Mouse (Mus musculus) embryonic facial prominence, embryonic 11.5 days (tissue): ENCODE measurements around the gene Rpl29. TPM values are rescaled to one million over a fixed set of nuclear protein-coding genes. Genes with fewer than 3 reads are reported as not detected.

ENCODE experiments used
- ATAC-seq: fragments of 200-750 bp; cut with Nextera tagmentation; replicated peaks from 2 replicates; pipeline ENCODE4 v1.8.0; 2017; ENCODE audit warnings: low read depth; ENCODE audit not compliant: insufficient number of reproducible peaks, low FRiP score, low TSS enrichment
- DNase-seq: peaks from one replicate; pipeline ENCODE4 v3.0.0-alpha.2; 2015; ENCODE audit warnings: low spot score
- H3K27ac ChIP-seq: fragments of 300-500 bp; sonication (generic); replicated peaks from 2 replicates; pipeline ENCODE4 v1.5.1; 2014; ENCODE audit warnings: mild to moderate bottlenecking, low read depth, low read length, control low read depth
- H3K27me3 ChIP-seq: fragments of 300-500 bp; sonication (generic); 2 replicates; pipeline ENCODE4 v1.6.1; 2014; ENCODE audit warnings: mild to moderate bottlenecking, low read length, moderate library complexity, mixed read lengths; ENCODE audit not compliant: control insufficient read depth, insufficient read depth
- H3K36me3 ChIP-seq: fragments of 300-500 bp; sonication (generic); replicated peaks from 2 replicates; pipeline ENCODE4 v1.6.1; 2014; ENCODE audit warnings: low read depth, mild to moderate bottlenecking, low read length, moderate library complexity, mixed read lengths; ENCODE audit not compliant: control insufficient read depth, insufficient read depth
- H3K4me1 ChIP-seq: fragments of 300-500 bp; sonication (generic); 2 replicates; pipeline ENCODE4 v1.6.1; 2014; ENCODE audit warnings: low read length, mixed read lengths; ENCODE audit not compliant: control insufficient read depth, insufficient read depth
- H3K4me2 ChIP-seq: fragments of 300-500 bp; sonication (generic); 2 replicates; pipeline ENCODE4 v1.6.1; 2014; ENCODE audit warnings: low read depth, mild to moderate bottlenecking, control low read depth, low read length, moderate library complexity
- H3K4me3 ChIP-seq: fragments of 300-500 bp; sonication (generic); 2 replicates; pipeline ENCODE4 v1.5.1; 2014; ENCODE audit warnings: low read depth, low read length, control low read depth
- H3K9ac ChIP-seq: fragments of 300-500 bp; sonication (generic); replicated peaks from 2 replicates; pipeline ENCODE4 v1.6.1; 2014; ENCODE audit warnings: mild to moderate bottlenecking, control low read depth, low read length
- H3K9me3 ChIP-seq: fragments of 300-500 bp; sonication (generic); replicated peaks from 2 replicates; pipeline ENCODE4 v1.6.1; 2016; ENCODE audit warnings: mild to moderate bottlenecking, low read length, inconsistent platforms, mixed read lengths; ENCODE audit not compliant: control insufficient read depth
- WGBS: fragments of 180-500 bp; shearing (Covaris S2); extraction: QIAGEN DNeasy Blood & Tissue Kit; methylation state at CpG from one replicate; pipeline ENCODE4 v1.1.7; 2014; 5-methylcytosine and 5-hydroxymethylcytosine counted together
- polyA plus RNA-seq: library from polyadenylated mRNA; unstranded; fragments of >200 nt; fragmentation: Nextera tagmentation; extraction: Ambion mirVana; gene quantifications from 2 replicates; pipeline ENCODE4 v1.2.1, GENCODE M21; 2014

Gene Rpl29
- polyA plus RNA-seq, 1 experiment from 2014 or later = 1,040 TPM

DNA sequence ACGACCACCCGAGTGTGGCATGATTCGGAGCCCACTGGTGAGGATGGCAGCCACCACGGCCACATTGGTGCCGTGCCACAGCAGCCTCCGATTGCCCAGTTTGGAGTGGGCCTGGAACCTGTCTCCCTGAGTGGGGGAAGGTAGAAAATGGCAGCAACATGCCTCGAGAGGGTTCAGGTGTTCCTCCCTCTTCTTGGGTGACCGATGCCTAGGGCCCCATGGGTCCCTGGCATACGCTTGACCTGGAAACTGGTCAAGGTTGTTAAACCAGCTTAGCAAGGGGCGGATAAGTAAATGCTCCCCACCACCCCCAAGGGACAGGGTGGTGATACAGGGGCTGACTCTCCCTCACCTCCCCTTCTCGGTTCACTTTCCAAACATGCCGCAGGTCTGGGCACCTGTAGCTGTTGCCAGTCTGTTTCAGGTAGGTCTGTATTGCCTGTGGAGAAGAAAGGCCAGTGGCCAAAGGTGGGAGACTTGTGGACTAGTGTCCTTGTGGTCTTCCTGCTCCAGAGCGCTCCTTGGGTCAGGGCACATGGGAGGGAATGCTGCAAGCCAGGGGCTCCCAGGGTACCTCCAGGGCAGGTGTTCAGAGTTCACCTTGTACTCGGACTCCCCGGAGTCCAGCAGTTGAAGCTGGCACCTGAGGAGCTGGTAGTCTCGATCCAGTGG lies 44.0 kb downstream of the Rpl29 start:
- Histone ChIP-seq H3K4me3 (no peak overlapping the region), H3K36me3 (no peaks in the 10 kb centered on the region), H3K4me1 (peaks cover 10% of the 10 kb centered on the region), H3K27ac (no peak overlapping the region), H3K4me2 (no peak overlapping the region), H3K27me3 (no peaks in the 10 kb centered on the region), H3K9me3 (no peaks in the 10 kb centered on the region), H3K9ac (no peak overlapping the region)
- DNase-seq = no peak
- 93% methylated on average over 16 of the region's 16 CpGs for WGBS
- no peak for ATAC-seq

DNA sequence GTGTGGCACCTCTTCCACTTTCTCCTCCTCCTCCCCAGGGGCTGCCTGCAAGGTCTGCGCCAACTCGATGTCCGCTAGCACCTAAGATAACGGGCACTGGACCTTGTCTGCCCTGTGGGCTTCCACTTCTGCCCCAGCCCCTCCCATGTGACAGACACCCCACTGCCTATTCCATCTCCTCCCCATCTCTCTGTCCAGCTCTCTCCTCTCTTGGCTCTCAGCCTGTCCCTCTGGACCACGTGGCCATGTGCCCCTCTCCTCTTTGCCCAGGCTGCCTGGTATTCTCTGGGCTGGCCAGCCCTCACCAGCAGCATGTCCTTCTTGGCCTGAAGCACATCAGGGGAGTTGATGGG lies 44.5 kb downstream of the Rpl29 start:
- ATAC-seq = no peak
- Histone ChIP-seq H3K27ac (no peak overlapping the region), H3K4me1 (peaks cover 10% of the 10 kb centered on the region), H3K9me3 (no peaks in the 10 kb centered on the region), H3K27me3 (no peaks in the 10 kb centered on the region), H3K36me3 (no peaks in the 10 kb centered on the region), H3K9ac (peak overlapping the region; percentile 32; the same call in 1 of the 2 replicates), H3K4me2 (no peak overlapping the region), H3K4me3 (no peak overlapping the region)
- no peak for DNase-seq
- WGBS = 69% methylated on average over 5 of the region's 5 CpGs

DNA sequence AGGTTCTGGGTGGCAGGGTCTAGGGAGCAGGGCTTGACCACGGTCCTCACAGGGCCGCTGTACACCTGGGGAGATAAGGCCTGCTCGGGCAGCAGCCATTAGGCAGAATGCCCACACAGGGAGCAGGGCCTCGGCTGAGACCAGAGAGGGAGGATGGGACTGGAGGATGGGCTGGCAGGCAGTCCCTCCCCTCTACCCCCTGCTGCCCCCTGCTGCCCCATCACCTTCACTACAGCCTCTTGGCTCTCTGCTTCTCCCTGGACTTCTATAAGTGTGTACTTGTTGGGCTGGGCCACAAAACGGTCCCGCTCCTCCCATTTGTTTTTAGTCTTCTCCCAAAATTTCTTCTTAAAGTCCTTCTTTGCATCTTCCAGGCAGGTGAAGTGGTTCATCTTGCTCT lies 45.2 kb downstream of the Rpl29 start:
- no peaks in the 10 kb centered on the region for H3K9me3 ChIP-seq
- H3K9ac ChIP-seq = peak overlapping the region; percentile 32
- H3K27me3 ChIP-seq = no peaks in the 10 kb centered on the region
- peak overlapping the region; percentile 29; the same call in 1 of the 2 replicates for H3K4me2 ChIP-seq
- 3% methylated on average over 6 of the region's 6 CpGs for WGBS
- DNase-seq = peak; percentile 75
- H3K27ac ChIP-seq = no peak overlapping the region
- H3K4me3 ChIP-seq = no peak overlapping the region
- H3K36me3 ChIP-seq = no peaks in the 10 kb centered on the region
- no peak; the same call in 1 of the 2 replicates for ATAC-seq
- H3K4me1 ChIP-seq = peaks cover 10% of the 10 kb centered on the region

DNA sequence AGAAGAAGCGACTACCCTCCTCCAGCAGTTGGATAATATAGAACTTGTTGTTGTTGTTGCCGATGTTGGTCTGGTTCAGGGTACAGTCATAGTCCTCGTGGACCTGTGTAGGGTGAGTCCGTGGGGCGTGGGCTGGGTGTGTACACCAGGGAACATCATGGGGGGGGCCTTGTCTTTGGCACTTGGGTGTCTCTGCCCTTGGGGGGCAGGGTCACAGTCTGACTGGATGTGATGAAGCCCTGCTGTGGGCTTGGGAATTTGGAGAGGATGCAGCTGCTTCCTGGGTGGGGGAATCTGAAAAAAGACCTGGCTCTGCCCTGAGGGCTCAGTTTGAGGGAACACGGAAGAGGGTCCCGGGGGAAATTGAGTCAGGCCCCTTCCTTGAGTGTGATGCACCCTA lies 45.8 kb downstream of the Rpl29 start:
- Histone ChIP-seq H3K4me3 (no peak overlapping the region), H3K27me3 (no peaks in the 10 kb centered on the region), H3K9ac (no peak overlapping the region), H3K9me3 (no peaks in the 10 kb centered on the region), H3K4me1 (peaks cover 10% of the 10 kb centered on the region), H3K27ac (no peak overlapping the region), H3K4me2 (no peak overlapping the region), H3K36me3 (no peaks in the 10 kb centered on the region)
- DNase-seq = no peak
- WGBS = 67% methylated on average over 7 of the region's 7 CpGs
- no peak for ATAC-seq

DNA sequence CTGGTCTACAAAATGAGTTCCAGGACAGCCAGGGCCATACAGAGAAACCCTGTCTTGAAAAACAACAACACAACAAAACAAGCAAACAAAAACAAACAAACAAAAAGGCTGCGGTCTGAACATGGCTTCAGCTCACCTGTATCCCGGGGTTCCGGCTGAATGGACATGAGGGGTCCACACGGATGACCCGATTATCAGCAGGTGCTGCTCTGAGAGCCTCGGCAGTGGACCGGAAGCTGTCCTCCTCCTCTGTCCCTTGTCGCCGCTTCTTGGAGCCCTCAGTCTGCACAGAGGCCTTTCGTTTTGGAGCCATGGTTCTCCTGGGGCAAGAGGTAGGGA lies 46.4 kb downstream of the Rpl29 start, which contains the start of gene Rrp9:
Rrp9 (plus strand) TSS at position 301 of the 339 bp plus-strand sequence.
- Histone ChIP-seq H3K4me3 (no peak within 1 kb of the TSS; the same call in 1 of the 2 replicates), H3K9ac (peak within 1 kb of the TSS; percentile 47), H3K4me2 (peak within 1 kb of the TSS; percentile 27), H3K36me3 (no peaks in the 10 kb centered on the region), H3K9me3 (no peaks in the 10 kb centered on the region), H3K4me1 (peaks cover 10% of the 10 kb centered on the region), H3K27ac (peak within 1 kb of the TSS; percentile 47), H3K27me3 (no peaks in the 10 kb centered on the region)
- DNase-seq (no peak), ATAC-seq (no peak)
- WGBS = 81% methylated on average over 10 of the region's 10 CpGs

DNA sequence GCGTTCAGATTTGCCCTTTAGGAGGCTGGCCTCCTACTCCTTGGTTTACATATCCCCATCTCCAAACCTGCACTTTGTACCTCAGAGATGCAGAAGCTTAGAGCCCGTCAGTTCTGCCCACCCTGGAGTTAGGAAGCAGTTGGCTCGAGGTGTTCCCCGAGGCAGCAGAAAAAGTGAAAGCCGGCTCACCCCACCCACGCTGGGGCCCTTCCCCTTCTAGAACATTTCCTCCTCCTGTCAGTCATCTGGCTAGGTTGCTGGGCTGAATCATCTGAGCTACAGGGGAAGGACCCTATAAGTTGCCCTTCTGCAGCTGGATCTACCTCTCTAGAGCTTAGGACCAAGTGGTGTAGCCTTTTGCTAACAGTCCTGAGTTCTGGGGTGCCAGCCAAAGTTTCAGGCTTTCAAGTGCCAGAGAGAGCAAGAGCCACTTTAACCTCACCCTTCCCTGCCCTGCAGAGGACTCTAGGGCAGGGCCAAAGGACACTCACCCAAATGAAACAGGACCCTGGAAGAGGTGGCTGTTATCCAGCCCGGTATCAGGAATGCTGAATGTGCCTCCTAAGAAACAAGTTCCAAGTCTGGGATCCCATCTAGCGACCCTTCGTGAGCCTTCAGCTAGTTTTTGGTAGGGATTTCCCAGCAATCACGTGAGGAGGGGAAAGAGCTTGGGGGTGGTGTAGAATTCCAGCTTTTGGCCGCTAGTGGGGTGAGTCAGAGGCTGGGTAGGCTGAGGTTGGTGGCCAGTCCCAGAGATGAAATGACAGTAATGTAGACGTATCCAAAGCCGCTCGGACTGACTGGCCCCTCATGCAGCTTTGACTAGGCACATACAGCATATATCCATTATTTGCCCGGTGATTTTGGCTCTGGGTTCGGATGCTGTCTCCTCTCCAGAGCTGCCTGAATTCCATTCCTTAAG lies 47.0 kb downstream of the Rpl29 start:
- 31% methylated on average over 16 of the region's 16 CpGs for WGBS

DNA sequence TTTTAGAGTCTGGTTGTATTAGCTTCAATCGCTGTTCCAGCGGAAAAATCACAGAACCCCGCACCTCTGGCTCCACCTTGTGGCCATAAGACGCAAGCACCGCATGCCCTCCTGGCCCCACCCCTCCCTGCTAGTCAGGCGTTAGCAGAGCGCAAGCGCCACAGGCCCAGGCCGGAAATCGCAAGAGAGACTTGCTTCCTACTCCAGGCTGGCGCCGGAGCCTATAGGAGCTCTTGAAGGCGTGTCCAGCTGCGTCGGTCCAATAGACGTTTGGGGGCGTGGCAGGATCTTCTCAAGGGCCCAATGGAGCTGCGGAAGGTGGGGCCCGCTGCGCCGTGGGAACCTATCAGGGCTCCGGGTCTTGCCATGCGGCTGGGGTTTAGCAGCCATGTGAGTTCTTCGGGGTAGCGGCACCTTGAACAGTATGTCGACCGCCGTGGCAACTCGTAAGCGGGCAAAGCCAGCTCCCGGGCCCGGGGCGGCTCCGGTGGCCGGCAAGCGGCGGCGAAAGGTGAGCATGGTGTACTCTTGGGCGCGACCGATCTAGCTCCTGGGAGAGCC lies 47.8 kb downstream of the Rpl29 start, which contains the start of gene Parp3:
Parp3 (minus strand) TSS at position 26 of the 561 bp plus-strand sequence.
- H3K4me3 ChIP-seq = peak within 1 kb of the TSS; percentile 66
- ATAC-seq = peak; percentile 98

More for the DNA sequence above, 47.0 kb downstream of the Rpl29 start:
- Histone ChIP-seq H3K4me2 (peak overlapping the region; percentile 27), H3K9me3 (no peaks in the 10 kb centered on the region), H3K4me1 (peaks cover 10% of the 10 kb centered on the region), H3K27me3 (no peaks in the 10 kb centered on the region), H3K36me3 (no peaks in the 10 kb centered on the region; the same call in 1 of the 2 replicates), H3K4me3 (no peak overlapping the region; the same call in 1 of the 2 replicates), H3K9ac (peak overlapping the region; percentile 47), H3K27ac (peak overlapping the region; percentile 47)
- peak; percentile 60 for DNase-seq
- ATAC-seq = peak; percentile 46

More for the DNA sequence above, 47.8 kb downstream of the Rpl29 start, which contains the start of gene Parp3:
- Histone ChIP-seq H3K9me3 (no peaks in the 10 kb centered on the region), H3K27ac (peak within 1 kb of the TSS; percentile 47), H3K27me3 (no peaks in the 10 kb centered on the region), H3K4me2 (peak within 1 kb of the TSS; percentile 83), H3K9ac (peak within 1 kb of the TSS; percentile 70), H3K4me1 (peaks cover 10% of the 10 kb centered on the region), H3K36me3 (no peaks in the 10 kb centered on the region; the same call in 1 of the 2 replicates)
- WGBS = under 1% methylated on average over 41 of the region's 41 CpGs
- DNase-seq = peak; percentile 100
